Mouse (Mus musculus): Measurements from ENCODE around the gene Lgals7.
A peak's percentile ranks its signal among the peaks of the same experiment; 100 is the strongest.

Gene Lgals7

DNA sequence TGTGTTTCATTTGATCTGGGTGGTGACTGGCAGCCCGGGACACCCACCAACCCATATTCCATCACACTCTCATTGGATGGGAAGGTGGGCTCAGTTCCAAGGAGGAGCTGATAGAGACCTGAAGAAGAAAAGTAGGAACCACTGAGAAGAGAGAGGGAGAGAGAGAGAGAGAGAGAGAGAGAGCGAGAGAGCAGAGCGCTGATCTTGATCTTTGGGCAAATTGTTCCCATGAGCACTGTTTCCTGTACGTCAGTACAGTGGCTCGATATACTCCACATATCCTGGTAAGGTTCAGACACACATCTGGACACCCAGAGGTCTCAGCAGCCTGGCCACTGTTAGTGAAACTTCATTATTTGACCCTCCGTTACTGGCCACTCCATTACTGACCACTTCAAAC lies at the start of gene Lgals7:
Lgals7 (plus strand) TSS at position 314 of the 400 bp plus-strand sequence.
- DNase-seq (ENCODE audit: low read depth, low spot score): no peak

DNA sequence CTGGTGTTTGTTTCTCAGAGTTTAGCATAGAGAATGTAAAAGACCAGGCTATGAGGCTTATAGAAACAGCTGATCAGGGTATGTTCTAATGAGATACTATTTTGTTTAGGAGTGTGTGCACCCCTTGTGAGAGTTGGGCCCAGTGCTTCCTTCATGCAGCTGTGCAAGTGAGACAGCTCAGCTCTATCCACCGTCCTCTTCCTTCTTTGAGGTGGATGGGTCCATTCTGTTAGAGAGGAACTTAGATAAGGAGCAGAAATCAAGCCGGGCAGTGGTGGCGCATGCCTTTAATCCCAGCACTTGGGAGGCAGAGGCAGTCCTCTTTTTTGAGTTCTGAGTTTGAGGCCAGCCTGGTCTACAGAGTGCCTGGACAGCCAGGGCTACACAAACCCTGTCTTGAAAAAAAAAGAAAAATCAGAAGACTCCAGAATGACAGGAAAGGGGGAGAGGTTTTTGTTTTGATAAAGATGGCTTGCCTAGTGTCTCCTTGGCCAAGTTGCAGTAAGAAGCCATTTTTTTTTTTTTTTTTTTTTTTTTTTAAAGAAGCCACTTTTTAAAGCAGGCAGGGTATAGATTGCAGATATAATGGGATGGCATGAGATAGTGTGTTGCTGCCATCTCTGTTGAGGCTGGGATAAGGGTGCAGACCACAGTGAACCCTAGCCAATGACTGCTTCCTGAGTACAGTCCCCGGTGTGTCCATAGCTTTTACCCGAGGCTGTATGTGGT lies 49.2 kb upstream of the Lgals7 start:
- no peak for DNase-seq (ENCODE audit: low read depth, low spot score)

DNA sequence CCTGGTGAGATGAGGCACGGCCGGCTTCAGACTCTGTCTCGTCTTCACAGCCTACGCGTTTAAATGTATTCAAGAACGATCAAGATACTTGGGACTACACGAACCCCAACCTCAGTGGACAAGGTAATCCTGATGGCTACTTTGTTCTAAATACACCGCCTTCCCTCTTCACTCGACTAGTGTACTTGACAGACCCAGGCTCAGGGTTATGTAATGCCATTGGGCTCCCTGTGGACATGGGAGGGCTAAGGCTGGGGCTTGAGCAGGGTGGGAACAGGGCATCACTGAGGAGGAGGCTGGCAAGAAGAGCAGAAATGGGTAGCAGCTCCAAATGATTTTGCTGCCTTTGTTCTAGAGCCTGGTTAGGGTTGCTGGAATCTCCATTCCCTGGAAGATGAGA lies 48.4 kb upstream of the Lgals7 start:
- DNase-seq (ENCODE audit: low read depth, low spot score): no peak

DNA sequence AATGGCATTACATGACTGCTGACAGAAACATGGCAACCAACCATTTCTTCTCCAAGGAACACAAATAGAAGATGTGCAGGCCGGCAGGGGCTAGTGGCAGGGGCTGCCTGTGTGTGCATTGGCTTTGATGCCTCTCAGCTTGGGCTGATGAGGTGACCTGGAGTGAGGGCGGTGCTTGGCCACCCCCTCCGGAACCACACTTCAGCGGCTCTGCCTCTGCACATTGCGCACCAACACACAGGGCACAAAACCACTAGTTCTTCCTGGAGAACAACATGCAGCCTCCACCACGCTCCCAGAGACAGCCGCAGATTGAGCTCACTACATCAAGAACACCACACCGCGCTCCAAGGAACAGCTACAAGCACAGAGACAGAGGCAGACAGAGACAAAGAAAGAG lies 47.5 kb upstream of the Lgals7 start:
- no peak for DNase-seq (ENCODE audit: low read depth, low spot score)

DNA sequence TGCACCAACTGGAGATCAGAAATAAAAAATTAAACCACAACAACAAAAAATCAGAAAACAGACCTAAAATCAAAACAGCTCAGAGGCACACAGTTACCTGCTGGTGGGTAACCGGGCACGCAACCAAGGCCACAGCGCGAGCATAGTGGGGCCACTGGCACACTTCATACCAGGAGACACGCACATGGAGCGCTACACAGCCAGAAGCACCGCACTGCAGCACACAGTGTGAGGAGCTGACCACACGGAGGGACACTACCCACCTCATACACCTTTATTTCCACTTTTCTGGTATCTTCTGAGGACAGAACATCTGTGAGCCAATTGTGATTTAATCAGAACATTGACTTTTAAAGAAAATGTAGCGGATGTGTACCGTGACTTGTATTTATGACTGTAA lies 46.7 kb upstream of the Lgals7 start:
- no peak for DNase-seq (ENCODE audit: low read depth, low spot score)

DNA sequence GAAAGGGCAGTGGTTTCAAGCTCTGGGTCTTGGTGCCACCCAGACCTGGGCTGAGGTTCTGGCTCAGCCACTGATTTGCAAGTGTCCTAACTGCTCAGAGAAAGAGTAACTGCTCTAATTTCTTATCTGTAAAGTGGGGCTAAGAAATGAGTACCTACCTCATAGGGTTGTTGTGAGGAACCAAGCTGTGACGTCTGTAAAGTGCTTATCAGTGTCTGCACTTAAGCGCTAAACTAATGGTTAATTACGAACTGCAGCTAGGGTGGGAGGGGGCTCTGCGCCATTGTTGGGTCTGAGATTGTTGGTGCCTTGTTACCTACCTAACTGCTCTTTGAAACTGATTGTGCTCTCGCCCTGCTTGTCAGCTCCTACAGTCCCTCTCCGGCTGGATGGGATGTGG lies 46.1 kb upstream of the Lgals7 start:
- no peak for DNase-seq (ENCODE audit: low read depth, low spot score)

DNA sequence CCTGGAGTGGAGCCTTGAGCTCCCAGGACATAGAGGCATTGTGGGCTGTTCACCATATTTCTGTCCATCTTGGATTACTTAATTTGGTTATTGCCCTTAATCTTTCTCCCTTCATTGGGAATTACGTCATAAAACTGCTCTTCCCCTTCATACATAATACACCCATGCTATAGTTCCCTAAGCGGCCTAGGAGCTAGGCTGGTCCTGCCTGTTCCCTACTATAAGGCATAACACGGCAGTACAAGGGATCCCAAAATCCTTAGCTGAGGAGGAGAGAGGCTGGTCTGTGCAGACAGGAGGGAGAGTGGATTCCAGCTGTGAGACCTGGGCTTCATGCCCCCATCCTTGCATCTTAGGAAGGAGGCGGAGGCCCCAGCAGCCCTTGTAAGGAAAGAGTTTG lies 45.7 kb upstream of the Lgals7 start:
- DNase-seq (ENCODE audit: low read depth, low spot score): no peak

DNA sequence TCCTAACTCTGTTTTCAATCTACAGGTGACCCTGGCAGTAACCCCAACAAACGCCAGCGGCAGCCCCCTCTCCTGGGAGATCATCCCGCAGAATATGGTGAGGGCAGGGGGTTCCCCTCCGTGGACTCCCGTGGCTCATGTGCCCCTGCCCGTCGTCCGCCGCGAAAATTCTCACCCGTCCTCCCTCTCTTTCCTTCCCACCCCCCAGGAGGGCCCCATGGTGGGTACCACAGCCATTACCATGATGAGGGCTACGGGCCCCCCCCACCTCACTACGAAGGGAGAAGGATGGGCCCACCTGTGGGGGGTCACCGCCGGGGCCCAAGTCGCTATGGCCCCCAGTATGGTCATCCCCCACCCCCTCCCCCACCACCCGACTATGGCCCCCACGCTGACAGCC lies 45.2 kb upstream of the Lgals7 start:
- no peak for DNase-seq (ENCODE audit: low read depth, low spot score)

DNA sequence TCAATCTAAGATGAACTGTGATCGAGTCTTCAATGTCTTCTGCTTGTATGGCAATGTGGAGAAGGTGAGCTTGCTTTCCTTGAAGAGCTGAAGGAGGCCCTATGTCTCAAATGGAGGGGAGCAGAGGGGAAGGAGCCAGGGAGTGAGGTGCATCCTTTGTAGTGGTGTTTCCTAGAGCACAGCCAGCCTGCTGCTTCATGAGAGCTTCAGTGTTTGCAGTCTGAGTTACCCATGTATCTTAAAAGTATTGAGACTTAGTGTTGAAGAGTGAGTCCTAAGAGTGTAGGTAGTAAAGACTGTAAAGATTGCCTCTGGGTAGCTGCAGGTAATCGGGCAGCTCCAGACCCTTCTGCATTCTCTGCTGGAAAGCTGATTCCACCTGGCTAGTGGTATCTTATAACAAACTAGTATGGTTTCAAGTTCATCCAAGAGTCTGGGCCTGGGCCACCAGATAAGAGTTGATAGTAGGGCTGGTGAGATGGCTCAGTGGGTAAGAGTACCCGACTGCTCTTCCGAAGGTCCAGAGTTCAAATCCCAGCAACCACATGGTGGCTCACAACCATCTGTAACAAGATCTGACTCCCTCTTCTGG lies 44.7 kb upstream of the Lgals7 start:
- no peak for DNase-seq (ENCODE audit: low read depth, low spot score)

DNA sequence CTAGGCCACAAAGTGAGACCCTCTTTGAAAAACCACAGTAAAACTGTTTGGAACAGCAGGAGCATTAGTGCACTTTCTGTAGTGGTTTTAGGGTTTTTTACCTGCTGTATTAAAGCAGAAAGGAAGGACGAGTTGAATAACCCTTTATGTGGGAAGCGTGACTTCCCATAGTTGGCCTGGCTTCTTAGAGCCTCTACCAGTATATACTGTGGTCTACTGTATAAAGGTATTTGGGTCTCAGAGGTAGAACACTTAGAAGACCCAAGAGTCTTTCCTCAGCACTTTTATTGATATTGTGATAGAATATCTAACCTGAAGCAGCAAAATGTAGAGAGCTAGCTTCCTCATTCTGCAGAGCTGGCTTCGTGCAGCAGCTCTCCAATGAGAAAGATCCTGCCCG lies 44.1 kb upstream of the Lgals7 start:
- no peak for DNase-seq (ENCODE audit: low read depth, low spot score)

DNA sequence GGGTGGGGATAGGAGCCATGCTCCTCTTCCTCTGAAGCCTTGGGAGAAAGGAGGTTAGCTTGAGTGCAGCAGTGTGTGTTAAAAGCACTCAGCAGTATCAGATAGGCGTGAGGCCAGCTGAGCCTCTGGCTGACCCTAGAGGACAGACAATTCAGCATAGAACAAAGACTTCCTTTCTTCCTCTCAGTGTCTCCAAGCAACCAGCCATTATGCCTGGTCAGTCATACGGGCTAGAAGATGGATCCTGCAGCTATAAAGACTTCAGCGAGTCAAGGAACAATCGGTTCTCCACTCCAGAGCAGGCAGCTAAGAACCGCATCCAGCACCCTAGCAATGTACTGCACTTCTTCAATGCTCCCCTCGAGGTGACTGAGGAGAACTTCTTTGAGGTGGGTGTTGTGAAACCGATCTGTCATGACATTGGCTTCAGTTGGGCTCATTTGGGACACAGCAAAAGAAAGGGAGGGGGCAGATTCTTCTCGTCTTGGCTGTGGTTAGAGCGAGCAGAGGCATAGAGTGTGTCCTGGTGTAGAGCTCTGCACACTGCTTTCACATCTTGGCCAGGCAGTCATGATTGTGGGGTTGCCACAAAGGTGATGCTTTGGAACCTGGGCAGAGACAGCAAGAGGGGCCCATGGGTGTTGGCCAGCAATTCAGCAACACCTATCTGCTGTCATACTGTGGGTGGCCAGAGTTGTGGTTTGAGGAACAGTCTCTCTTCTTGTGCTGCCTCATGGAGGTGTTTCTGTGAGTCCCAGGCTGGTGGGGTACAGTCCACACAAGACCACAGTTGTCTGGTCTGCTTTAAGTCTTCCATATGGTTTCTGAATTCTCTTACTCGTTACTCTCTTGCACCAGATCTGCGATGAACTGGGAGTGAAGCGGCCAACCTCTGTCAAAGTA lies 43.0 kb upstream of the Lgals7 start:
- peak; percentile 68 for DNase-seq (ENCODE audit: low read depth, low spot score)

DNA sequence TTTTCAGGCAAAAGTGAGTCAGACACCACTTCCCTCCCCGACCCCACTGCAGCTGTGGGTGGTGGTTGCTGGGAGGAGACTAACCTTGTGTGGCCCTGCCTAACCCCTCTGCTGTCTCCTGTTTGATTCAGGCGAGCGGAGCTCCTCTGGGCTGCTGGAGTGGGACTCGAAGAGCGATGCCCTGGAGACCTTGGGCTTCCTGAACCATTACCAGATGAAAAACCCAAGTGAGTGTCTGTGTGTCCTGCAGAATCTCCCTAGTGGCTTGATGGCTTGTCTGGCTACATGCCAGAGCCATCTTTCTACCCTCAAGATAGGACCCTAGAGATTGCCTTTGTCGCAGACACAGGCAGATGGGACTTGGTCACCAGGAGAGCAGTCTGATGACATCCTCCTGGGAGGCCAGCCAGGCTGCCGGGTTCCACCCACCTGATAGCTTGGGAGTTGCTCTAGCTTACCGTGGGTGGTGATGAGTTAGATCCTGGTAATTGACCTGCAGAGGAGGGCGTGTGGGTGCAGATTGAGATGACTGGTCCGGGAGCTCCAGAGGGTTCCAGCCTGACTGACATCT lies 42.3 kb upstream of the Lgals7 start:
- DNase-seq (ENCODE audit: low read depth, low spot score): peak; percentile 75

DNA sequence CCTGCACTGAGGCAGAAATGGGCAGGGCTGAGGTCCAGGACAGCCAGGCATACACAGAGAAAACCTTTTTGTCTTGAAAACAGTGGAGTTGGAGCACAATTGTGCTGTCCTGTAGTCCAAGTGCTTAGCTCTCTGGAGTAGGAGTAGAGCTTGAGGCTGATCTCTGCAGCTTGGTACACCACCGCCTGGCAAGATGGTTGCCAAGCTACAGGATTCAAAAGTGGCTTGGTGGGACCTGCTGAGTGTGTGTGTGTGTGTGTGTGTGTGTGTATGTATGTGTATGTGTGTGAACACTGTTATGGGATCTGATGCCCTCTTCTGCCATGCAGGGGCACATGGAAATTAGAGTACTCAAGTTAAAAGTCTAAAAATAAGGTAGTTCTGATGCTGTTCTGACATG lies 41.1 kb upstream of the Lgals7 start:
- DNase-seq (ENCODE audit: low read depth, low spot score): no peak

DNA sequence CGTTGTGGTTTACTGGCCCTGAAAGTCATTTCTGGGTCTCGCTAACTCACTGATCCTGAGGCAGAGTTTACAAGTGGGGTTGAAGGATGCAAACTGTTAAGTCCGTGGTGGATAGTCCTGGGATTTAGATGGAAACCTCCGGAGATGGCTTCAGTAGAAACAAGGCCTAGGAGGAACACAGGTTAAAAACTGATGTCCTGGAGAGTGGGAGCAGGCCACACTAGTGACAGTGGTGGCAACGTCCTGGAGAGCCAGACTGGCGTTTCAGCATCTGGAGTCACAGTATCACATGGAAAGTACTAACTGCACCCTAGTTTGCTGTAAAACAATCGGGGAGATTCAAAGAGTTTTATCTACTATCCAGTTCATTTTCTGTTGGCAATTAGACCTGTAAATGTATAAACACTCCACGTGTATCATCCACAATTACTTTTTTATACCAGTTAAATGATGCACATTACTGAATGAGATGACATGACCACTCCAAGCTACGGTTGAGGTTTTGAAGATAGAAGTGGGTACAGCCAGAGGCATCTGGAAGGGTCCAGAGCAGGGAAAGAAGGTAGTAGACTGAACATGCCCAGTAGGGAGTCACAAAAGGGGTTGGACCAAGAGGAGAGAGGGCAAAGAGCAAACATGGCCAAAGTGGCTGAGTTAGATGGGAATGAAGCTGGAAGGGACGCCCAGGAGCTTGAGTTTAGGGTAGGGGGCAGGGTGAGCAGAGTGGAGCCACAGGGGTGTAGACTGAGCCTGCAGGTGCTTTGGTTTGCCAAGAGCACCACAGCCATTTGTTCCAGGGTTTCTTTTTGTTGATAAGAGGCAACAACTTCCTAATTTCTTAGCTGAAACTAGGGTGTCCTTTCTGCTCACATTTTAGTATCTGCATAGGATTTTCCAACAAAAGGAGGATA lies 40.4 kb upstream of the Lgals7 start:
- no peak for DNase-seq (ENCODE audit: low read depth, low spot score)

DNA sequence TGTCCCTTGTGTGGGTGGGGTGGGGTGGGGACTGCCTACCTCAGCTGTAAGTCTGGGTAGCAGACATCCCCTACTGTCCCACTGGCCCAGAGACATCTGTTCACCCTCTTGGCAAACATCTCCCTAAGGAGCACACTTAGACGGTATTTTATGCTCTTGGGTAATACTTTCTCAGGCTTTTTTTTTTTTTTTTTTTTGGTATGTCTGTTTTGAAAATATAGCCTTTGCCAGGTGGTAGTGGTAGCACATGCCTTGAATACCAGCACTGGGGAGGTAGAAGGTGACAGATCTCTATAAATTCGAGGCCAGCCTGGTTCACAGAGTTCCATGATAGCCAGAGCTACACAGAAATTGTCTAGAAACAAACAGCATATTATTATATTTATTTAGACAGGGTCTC lies 39.7 kb upstream of the Lgals7 start:
- peak; percentile 27 for DNase-seq (ENCODE audit: low read depth, low spot score)

DNA sequence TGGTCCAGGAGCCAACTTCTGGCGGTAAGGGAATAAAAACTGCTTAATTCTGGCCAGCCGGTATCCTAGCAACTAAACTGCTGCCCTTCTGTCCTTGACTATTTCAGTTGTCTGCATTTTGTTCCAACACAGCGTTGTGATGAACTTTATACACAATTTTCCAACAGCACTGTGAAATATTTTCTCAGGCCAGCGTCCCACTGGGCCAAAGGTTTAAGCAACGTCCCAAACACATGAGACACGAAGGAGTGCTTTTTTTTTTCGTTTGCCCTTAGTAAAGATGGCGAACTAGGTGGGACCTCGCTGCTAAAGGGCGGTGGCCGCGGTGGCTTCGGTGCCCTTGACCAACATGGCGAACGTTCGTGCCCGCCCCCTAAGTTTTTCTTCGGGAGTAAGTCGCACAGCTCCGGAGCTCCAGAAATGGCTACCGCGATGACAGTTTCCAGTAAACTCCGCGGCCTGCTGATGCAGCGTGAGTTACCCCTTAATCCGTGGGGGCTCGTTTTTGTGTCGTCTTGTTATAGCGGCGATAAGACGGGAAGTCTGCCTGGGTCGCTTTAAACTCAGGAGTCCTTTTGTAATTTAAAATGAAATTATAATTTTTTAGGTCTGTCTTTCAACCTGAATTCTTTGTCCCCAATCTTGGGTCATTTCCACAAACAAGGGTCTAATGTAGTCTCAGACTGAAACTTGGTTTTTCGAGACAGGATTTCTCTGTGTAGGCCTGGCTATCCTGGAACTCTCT lies 38.5 kb upstream of the Lgals7 start, which contains the start of gene Ech1:
Ech1 (plus strand) TSS at position 277 of the 745 bp plus-strand sequence.
- DNase-seq (ENCODE audit: low read depth, low spot score): peak; percentile 95

DNA sequence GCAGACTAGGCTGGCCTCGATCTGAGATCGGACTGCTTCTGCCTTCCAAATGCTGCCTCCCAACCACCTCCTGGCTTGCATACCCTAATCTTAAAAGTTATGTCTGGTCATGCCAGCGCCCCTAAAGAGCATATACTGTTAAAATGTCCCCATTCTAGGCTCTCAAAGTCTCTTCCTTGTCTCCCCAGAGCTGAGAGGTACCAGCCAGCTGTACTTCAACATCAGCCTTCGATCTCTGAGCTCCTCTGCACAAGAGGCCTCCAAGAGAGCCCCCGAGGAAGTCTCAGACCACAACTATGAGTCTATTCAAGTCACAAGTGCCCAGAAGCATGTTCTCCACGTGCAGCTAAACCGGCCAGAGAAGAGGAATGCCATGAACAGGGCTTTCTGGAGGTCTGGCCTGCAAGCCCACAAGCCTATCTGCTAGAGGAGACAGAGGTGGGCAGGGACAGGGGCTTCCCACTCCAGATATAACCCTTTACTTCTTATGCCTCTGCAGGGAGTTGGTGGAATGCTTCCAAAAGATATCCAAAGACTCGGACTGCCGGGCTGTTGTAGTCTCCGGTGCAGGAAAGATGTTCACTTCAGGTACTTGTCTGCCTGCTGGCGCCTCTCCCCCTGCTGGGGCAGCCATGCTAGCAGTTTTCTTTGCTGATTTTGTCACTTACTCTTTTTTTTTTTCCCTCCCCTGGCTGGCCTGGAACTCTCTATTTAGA lies 37.8 kb upstream of the Lgals7 start:
- peak; percentile 56 for DNase-seq (ENCODE audit: low read depth, low spot score)

DNA sequence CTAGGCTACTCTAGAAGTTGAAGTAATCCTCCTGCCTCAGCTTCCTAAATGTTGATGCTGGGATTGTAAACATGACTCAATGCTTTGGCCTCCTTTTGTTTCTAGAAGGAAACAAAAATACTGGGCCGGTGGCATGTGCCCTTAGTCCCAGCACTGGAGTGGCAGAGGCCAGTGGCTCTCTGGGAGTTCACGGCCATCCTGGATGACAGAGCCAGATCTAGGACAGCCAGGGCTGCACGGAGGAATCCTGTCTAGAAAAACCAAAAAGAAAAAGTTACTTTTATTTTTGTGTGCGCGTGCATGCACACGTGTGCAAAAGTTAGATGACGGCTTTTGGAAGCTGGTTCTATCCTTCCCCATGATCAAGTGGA lies 37.3 kb upstream of the Lgals7 start:
- DNase-seq (ENCODE audit: low read depth, low spot score): no peak

DNA sequence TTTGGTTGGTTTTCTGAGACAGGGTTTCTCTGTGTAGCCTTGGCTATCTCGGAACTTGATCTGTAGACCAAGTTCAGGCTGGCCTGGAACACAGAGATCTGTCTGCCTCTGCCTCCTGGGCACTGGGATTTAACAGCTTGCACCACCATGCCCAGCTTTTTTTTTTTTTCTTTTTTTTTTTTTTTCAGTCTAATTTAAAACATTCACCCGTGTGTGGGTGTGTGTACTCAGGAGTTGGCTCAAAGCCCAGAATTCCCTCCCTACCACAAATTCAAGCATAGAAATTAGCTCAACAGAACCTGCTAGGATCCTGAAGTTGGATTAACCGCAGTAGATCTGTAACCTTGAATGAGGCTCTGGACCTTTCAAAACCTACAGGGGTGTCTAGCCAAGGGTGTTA lies 36.3 kb upstream of the Lgals7 start:
- peak; percentile 85 for DNase-seq (ENCODE audit: low read depth, low spot score)

DNA sequence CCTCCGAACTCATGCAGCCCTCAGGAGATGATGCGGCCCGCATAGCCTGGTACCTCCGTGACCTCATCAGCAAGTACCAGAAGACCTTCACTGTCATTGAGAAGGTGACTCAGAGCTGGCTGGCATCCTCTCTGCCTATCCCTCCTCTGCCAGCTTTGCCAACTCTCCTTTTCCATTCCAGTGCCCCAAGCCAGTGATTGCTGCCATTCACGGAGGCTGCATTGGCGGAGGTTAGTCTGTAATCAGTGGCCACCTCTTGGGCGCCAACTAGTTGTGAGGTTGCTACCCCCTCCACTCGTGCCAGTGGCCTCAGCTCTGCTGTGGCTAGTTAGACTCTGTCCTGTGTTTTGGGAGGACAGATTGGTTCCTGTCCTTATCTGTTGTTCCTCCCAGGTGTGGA lies 33.8 kb upstream of the Lgals7 start:
- no peak for DNase-seq (ENCODE audit: low read depth, low spot score)

All from 3T3-L1 (cell line).